Mouse (Mus musculus) limb, embryonic 14.5 days (tissue): Measurements from ENCODE around the gene Ddx56. TPM values are rescaled to one million over a fixed set of nuclear protein-coding genes. Genes with fewer than 3 reads are reported as not detected.
A peak's percentile ranks its signal among the peaks of the same experiment; 100 is the strongest.

Experiments used
- ATAC-seq: fragments of 200-750 bp; cut with Nextera tagmentation; 2 replicates; pipeline ENCODE4 v1.8.0; 2017; ENCODE audit warnings: low read depth, moderate number of reproducible peaks, moderate TSS enrichment; ENCODE audit not compliant: low FRiP score
- DNase-seq: peaks from one replicate; pipeline ENCODE4 v3.0.0-alpha.2; 2015; ENCODE audit warnings: low spot score
- H3K27ac ChIP-seq: fragments of 300-500 bp; sonication (generic); replicated peaks from 2 replicates; pipeline ENCODE4 v1.5.1; 2014; ENCODE audit warnings: low read depth, mild to moderate bottlenecking, low read length, moderate library complexity, mixed read lengths
- H3K27me3 ChIP-seq: fragments of 300-500 bp; sonication (generic); 2 replicates; pipeline ENCODE4 v1.6.1; 2014; ENCODE audit warnings: low read length, mixed read lengths; ENCODE audit not compliant: control insufficient read depth, insufficient read depth
- H3K36me3 ChIP-seq: fragments of 300-500 bp; sonication (generic); 2 replicates; pipeline ENCODE4 v1.6.1; 2014; ENCODE audit warnings: mild to moderate bottlenecking, low read length, moderate library complexity, mixed read lengths; ENCODE audit not compliant: control insufficient read depth, insufficient read depth
- H3K4me1 ChIP-seq: fragments of 300-500 bp; sonication (generic); 2 replicates; pipeline ENCODE4 v1.6.1; 2014; ENCODE audit warnings: antibody characterized with exemption, low read length, mixed read lengths; ENCODE audit not compliant: control insufficient read depth, insufficient read depth
- H3K4me2 ChIP-seq: fragments of 300-500 bp; sonication (generic); replicated peaks from 2 replicates; pipeline ENCODE4 v1.6.1; 2014; ENCODE audit warnings: low read depth, mild to moderate bottlenecking, low read length, moderate library complexity; ENCODE audit not compliant: severe bottlenecking
- H3K4me3 ChIP-seq: fragments of 300-500 bp; sonication (generic); replicated peaks from 2 replicates; pipeline ENCODE4 v1.5.1; 2014; ENCODE audit warnings: low read length
- H3K9ac ChIP-seq: fragments of 300-500 bp; sonication (generic); 2 replicates; pipeline ENCODE4 v1.6.1; 2014; ENCODE audit warnings: mild to moderate bottlenecking, low read depth, low read length, moderate library complexity; ENCODE audit not compliant: severe bottlenecking
- H3K9me3 ChIP-seq: fragments of 300-500 bp; sonication (generic); 2 replicates; pipeline ENCODE4 v1.6.1; 2016; ENCODE audit warnings: low read length; ENCODE audit not compliant: control insufficient read depth
- POLR2A ChIP-seq: fragments of 200-500 bp; IDR thresholded peaks from 2 replicates; pipeline ENCODE4 v1.8.0; 2012; ENCODE audit warnings: inconsistent platforms, mild to moderate bottlenecking, moderate library complexity, borderline replicate concordance; ENCODE audit not compliant: insufficient read depth, insufficient read length; ENCODE audit errors: extremely low read depth
- WGBS: fragments of 180-500 bp; shearing (Covaris S2); extraction: QIAGEN DNeasy Blood & Tissue Kit; methylation state at CpG from one replicate; pipeline ENCODE4 v1.1.7; 2014; 5-methylcytosine and 5-hydroxymethylcytosine counted together
- polyA plus RNA-seq, 2 experiments: library from polyadenylated mRNA; depleted of rRNA in 1 of 2; stranded (reverse) in 1 of 2; unstranded in 1 of 2; fragments of >200 nt; fragmentation: Nextera tagmentation in 1 of 2; extraction: Ambion mirVana in 1 of 2; gene quantifications; 2 replicates each; pipeline versions ENCODE4 v1.2.1 to v1.2.3; 2012 to 2014

The Ddx56 gene
- polyA plus RNA-seq (2012; rRNA removed) (62.9 and 71.2 TPM in 2 replicates), polyA plus RNA-seq (2014; fragmentation: Nextera tagmentation; extraction: Ambion mirVana) (92.4 and 93.4 TPM in 2 replicates)

- Histone ChIP-seq H3K9me3 (no peaks in the 10 kb centered on the region), H3K9ac (peak within 1 kb of the TSS; percentile 80), H3K27me3 (no peaks in the 10 kb centered on the region), H3K4me3 (peak within 1 kb of the TSS; percentile 87), H3K4me1 (peaks cover 4% of the 10 kb centered on the region), H3K27ac (peak within 1 kb of the TSS; percentile 96), H3K36me3 (peaks cover 54% of the 10 kb centered on the region), H3K4me2 (peak within 1 kb of the TSS; percentile 82)
- peak; percentile 81; the same call in 1 of the 2 replicates for TF ChIP-seq POLR2A
- WGBS = 3% methylated on average over 50 of the region's 50 CpGs
- DNase-seq (peak; percentile 98), ATAC-seq (peak; percentile 98)
Observed at GRCm38 (mm10) chr11:6267320-6268254, at the start of gene Ddx56. Gene Ddx56 (minus strand): TSS chr11:6267772.

GRCm38 (mm10) chr11:6316821-6317220, 49.2 kb upstream of the Ddx56 start:
- H3K27me3 ChIP-seq = no peaks in the 10 kb centered on the region
- DNase-seq = no peak
- H3K27ac ChIP-seq = no peak overlapping the region
- H3K4me2 ChIP-seq = no peak overlapping the region
- no peak overlapping the region for H3K9ac ChIP-seq
- no peak for TF ChIP-seq POLR2A
- peaks cover 49% of the 10 kb centered on the region for H3K36me3 ChIP-seq
- H3K4me3 ChIP-seq = no peak overlapping the region
- no peaks in the 10 kb centered on the region for H3K9me3 ChIP-seq
- no peaks in the 10 kb centered on the region for H3K4me1 ChIP-seq
- ATAC-seq = no peak
- WGBS = 88% methylated on average over 11 of the region's 11 CpGs

GRCm38 (mm10) chr11:6313874-6314406, 46.4 kb upstream of the Ddx56 start:
- no peak for TF ChIP-seq POLR2A
- H3K9me3 ChIP-seq = no peaks in the 10 kb centered on the region
- H3K36me3 ChIP-seq = peaks cover 45% of the 10 kb centered on the region
- H3K4me3 ChIP-seq = no peak overlapping the region
- H3K27me3 ChIP-seq = no peaks in the 10 kb centered on the region
- DNase-seq (no peak), ATAC-seq (no peak)
- no peaks in the 10 kb centered on the region for H3K4me1 ChIP-seq
- no peak overlapping the region for H3K4me2 ChIP-seq
- H3K27ac ChIP-seq = no peak overlapping the region
- 82% methylated on average over 7 of the region's 7 CpGs for WGBS
- H3K9ac ChIP-seq = no peak overlapping the region

- Histone ChIP-seq H3K9ac (no peak overlapping the region), H3K27me3 (no peaks in the 10 kb centered on the region), H3K9me3 (no peaks in the 10 kb centered on the region), H3K36me3 (peaks cover 33% of the 10 kb centered on the region), H3K27ac (no peak overlapping the region), H3K4me2 (no peak overlapping the region), H3K4me1 (no peaks in the 10 kb centered on the region), H3K4me3 (no peak overlapping the region)
- no peak for TF ChIP-seq POLR2A
- DNase-seq = no peak
- 90% methylated on average over 4 of the region's 4 CpGs for WGBS
- ATAC-seq = no peak
Observed at GRCm38 (mm10) chr11:6308181-6308580, 40.6 kb upstream of the Ddx56 start.

GRCm38 (mm10) chr11:6305943-6306430, 38.4 kb upstream of the Ddx56 start:
- no peak overlapping the region for H3K9ac ChIP-seq
- no peak overlapping the region for H3K27ac ChIP-seq
- no peak for TF ChIP-seq POLR2A
- H3K4me2 ChIP-seq = no peak overlapping the region
- H3K9me3 ChIP-seq = no peaks in the 10 kb centered on the region
- H3K27me3 ChIP-seq = no peaks in the 10 kb centered on the region
- H3K4me3 ChIP-seq = no peak overlapping the region
- ATAC-seq = no peak
- peaks cover 51% of the 10 kb centered on the region for H3K36me3 ChIP-seq
- WGBS = 61% methylated on average over 1 of the region's 1 CpGs
- no peak for DNase-seq
- no peaks in the 10 kb centered on the region for H3K4me1 ChIP-seq
